Mouse (Mus musculus) stomach, adult 2 months (tissue): Measurements from ENCODE around the gene Gm45208. TPM values are rescaled to one million over a fixed set of nuclear protein-coding genes. Genes with fewer than 3 reads are reported as not detected.

Experiments used
- polyA plus RNA-seq: library from polyadenylated mRNA; depleted of rRNA; stranded (reverse); fragments of >200 nt; gene quantifications from 2 replicates; pipeline ENCODE4 v1.2.3, GENCODE M21; 2012; rRNA removed

Gm45208 gene
- 0.22 TPM in 1 of 2 replicates, not detected in the other for polyA plus RNA-seq

DNA sequence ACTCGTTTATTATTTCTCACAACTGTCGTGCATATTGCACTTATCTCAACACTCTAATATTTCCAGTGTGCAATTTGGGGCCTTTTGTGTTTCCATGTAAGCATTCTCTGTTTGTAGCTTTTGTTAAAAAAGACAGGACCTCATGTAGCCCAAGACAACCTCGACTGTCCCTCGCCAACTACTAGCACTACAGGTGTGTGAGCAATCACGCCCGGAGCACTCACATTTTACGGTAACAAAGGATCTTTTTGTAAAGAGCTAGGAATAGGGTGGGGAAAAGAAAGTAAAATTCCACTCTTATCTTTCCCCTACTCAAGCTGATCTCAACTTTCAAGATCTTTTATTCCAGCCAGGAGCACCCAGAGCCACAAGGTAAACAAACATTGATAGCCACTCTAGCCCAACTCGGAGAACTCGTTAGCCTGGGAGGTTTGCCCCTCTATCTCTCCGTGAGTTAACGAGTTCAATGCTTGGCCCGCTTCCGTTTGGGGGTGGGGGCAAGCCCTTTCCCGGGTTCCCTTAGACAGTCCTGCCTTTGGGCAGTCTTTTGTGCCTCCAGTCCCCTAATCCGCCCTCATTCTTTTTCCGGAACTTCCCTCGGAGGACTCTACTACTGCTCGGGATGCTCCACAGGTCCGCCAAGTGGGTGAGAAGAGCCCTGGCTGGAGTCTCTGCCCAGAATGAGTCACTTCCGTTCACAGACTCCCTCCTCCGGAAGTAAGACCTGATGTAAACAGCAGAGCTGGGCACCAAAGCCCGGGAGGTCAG, at the start of gene Gm45208:
Gene Gm45208, plus strand, starts transcription at position 732 of the 768 bp plus-strand sequence.

DNA sequence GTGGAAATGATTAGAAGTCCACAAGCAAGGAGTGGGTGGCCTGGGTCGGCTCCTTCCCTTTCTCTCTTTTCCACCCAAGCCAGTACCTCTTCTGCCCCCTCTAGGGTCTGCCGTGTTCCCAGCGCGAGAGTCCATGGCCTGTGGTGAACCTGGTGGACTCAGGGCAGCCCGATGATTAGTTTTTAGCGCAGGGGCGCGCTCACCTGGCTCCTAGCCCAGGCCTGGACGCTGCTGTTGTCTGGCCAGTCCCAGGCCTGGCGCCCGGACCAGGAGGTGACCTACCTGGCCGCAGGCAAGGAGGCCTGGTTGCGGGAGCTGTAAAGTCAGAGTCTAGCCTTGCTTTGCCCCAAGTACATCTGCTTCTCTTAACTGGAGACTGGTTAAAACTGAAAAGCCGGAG, 41.2 kb upstream of the Gm45208 start, which contains the start of gene Magix:
Gene Magix, minus strand, starts transcription at position 388 of the 400 bp plus-strand sequence.

DNA sequence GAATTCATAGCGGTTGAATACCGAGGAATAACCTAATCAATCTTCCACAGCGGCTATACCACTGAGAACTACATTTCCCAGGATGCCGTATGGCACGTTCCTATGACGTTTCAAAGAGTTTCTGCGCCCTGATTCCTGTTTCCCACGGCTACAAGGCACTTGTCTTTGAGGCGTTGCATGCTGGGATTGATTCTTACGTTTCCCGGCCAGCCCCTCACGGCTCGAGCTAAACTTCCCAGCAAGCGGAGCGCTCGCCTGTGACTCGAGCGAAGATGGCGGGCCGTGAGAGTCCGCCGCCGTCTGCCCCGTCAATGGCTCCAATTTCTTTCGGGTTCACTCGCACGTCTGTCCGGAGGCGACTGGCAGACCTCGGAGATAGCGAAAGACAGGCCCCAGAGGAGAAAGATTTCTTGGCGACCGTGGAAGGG, 25.1 kb upstream of the Gm45208 start, which contains the start of gene Gpkow:
Gene Gpkow, plus strand, starts transcription at position 178 of the 428 bp plus-strand sequence.

DNA sequence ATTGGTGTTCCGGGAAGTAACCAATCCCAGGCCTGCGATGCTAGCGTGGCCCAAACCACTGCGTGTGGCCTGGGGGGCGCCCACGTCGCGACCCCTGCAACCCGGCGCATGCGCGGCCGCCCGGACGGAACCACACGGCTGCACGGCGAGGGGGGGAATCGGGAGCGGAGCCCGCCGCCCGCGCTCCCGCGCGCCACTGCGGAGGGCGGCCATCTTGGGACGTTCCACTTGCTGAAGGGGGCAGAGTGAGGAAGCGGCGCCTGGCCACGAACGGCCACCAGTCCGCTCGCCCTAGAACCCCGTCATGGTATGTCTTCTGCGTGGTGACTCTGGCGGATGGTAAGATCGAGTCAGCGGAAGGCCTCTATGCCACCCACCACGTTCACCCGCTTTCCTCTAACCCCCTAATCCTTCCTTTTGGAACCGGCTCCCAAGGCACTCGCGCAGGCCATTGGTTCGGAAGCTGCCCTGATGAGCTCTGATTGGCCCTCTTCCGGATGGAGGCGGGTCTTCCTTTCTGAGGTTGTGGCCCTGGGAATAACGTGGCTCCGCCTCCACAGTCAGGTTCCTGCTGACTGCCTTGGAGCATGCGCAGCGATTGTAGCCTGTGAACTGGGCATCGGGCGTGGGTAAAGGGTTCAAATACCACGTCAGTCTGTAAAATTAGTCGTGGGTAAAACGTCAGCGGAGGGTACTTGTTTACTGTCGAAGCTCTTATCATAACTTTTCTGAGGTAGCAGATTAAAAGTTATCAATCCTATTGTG, 7.7 kb upstream of the Gm45208 start, which contains the start of gene Wdr45:
Gene Wdr45, plus strand, starts transcription at position 199 of the 765 bp plus-strand sequence.

DNA sequence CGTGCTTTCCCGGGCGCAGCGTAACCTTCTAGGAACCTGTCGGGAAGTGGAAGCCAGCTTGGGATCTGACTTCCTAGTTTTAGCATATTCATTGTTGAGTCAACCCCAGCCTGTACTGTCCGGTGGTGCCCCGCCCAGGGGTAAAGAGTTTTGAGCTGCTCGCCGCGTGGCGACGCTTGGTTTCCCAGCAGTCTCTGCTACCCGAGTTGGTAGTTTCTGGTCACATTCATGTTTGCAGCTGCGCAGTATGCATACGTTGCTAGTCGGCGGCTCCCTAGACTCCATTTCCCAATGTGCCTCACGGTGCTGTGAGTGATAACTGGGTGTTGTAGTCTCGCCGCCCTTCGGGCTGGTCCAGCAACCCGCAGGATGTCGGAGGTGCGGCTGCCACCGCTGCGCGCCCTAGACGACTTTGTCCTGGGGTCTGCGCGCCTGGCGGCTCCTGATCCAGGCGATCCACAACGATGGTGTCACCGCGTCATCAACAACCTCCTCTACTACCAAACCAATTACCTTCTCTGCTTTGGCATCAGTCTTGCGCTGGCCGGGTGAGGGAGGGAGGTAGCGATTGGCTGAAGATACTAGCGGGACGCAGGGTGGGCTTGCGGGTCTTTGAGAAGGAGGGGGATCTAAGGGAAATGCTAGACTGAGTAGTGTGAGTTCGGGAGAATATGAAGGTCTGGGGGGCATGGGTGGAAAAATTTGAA, 6.3 kb downstream of the Gm45208 start, which contains the start of gene Praf2:
Gene Praf2, plus strand, starts transcription at position 225 of the 707 bp plus-strand sequence.

DNA sequence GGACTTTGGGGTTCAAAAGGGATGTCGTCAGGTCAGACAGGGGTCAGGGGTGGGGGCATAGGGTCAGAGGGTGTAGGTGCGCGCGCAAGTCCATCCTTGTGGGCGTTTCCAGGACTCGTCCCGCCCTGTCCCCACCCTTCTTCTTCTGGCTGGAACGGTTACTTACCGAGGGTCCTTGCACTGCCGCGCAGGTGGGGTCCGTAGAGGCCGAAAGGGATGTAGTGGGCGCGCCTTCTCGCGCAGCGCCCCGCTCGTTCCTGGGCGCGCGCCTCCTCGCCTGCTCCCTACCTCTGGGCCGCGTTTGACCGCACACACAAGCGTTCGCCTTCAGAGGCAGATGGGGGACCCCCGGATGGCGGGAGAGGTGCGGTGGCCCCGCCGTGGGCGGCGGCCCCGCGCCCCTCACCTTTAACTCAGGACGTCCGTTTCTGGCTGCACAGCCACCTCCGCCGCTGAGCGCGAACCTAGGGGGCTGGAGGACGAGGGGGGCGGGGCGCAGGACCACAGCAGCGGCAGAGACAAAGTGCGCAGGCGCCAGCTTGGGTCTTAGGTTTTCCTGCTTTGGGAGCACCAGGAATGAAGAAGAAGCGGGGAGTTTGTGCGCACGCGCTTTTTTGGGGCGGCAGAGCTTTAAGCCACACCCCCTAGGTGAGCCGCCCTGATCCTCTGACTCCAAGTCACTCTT, 28.5 kb downstream of the Gm45208 start, which contains the start of gene Ccdc120:
Gene Ccdc120, minus strand, starts transcription at position 474 of the 685 bp plus-strand sequence.

DNA sequence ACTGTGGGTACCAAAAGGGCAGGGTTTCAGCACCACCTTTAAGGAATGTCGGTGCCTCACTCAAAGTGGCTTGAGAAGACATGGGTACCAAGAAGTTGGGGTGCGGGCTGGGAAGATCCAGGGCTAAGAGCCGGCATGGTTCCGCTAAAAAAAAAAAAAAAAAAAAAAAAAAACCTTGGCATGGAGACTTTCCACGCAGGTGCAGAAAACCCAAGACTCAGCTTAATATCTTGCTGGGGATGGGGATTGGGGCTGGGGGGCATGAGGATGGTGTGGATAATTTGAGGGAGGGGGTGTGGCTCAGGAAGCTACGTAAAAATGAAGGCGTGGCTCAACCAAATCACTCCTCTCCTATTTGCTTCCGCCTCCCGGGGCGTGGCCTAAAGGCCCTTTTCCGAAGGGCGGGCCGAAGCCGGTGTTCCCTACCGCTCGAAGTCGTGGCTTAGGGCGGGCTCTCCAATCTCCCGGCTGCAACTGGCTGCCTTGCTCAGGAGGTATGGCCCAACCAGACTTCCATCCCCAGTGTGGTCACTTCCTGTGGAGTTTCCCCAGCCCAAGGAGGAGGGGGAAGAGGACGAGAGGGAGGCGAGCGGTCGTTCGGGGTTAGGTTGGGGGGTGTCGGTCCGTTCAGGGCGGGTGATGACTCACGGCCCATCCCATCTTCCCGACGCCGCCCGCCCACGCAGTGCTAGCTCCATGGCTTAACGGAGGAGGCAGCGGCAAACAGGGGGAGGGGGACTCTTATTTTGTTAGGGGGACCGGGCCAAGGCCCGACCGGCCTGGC, 40.3 kb downstream of the Gm45208 start, which contains the start of gene Tfe3:
Gene Tfe3, plus strand, starts transcription at position 424 of the 784 bp plus-strand sequence.

Other genes with a start within 250 kb of the Gm45208 start
- 0.13 TPM in 2 replicates for gene Foxp3, start 148.6 kb upstream of the Gm45208 start, polyA plus RNA-seq
- 0.87 and 1.4 TPM in 2 replicates for gene Ppp1r3f, start 148.0 kb upstream of the Gm45208 start, polyA plus RNA-seq
- gene Ccdc22, start 116.7 kb upstream of the Gm45208 start, polyA plus RNA-seq: 9.9 and 11.3 TPM in 2 replicates
- gene Cacna1f, start 115.2 kb upstream of the Gm45208 start, polyA plus RNA-seq: 0.01 TPM in 1 of 2 replicates, not detected in the other
- gene Syp, start 83.8 kb upstream of the Gm45208 start, polyA plus RNA-seq: 3.9 and 4.8 TPM in 2 replicates
- 26.6 and 28.9 TPM in 2 replicates for gene Prickle3, start 65.0 kb upstream of the Gm45208 start, polyA plus RNA-seq
- gene Plp2, start 50.9 kb upstream of the Gm45208 start, polyA plus RNA-seq: 137 and 146 TPM in 2 replicates
- 6.1 and 6.6 TPM in 2 replicates for gene Magix, start 41.0 kb upstream of the Gm45208 start, polyA plus RNA-seq
- gene Gpkow, start 25.1 kb upstream of the Gm45208 start, polyA plus RNA-seq: 0.92 and 1.5 TPM in 2 replicates
- gene Wdr45, start 7.9 kb upstream of the Gm45208 start, polyA plus RNA-seq: 18.3 and 20.3 TPM in 2 replicates
- gene Praf2, start 6.2 kb downstream of the Gm45208 start, polyA plus RNA-seq: 30.1 and 36.8 TPM in 2 replicates
- gene Ccdc120, start 28.7 kb downstream of the Gm45208 start, polyA plus RNA-seq: 20.8 and 24.6 TPM in 2 replicates
- gene Tfe3, start 40.3 kb downstream of the Gm45208 start, polyA plus RNA-seq: 13.1 and 13.4 TPM in 2 replicates
- 6.6 and 7.6 TPM in 2 replicates for gene Gripap1, start 67.5 kb downstream of the Gm45208 start, polyA plus RNA-seq
- 0.38 and 0.56 TPM in 2 replicates for gene Kcnd1, start 100.0 kb downstream of the Gm45208 start, polyA plus RNA-seq
- 21.1 and 23.3 TPM in 2 replicates for gene Otud5, start 119.1 kb downstream of the Gm45208 start, polyA plus RNA-seq
- gene Pim2, start 156.0 kb downstream of the Gm45208 start, polyA plus RNA-seq: 7.4 and 8.8 TPM in 2 replicates
- 74.9 and 99.5 TPM in 2 replicates for gene Slc35a2, start 161.8 kb downstream of the Gm45208 start, polyA plus RNA-seq
- gene Pqbp1, start 177.0 kb downstream of the Gm45208 start, polyA plus RNA-seq: 27.2 and 28.7 TPM in 2 replicates
- 23.5 and 30.2 TPM in 2 replicates for gene Timm17b, start 177.1 kb downstream of the Gm45208 start, polyA plus RNA-seq
- gene Gm10491, start 185.6 kb downstream of the Gm45208 start, polyA plus RNA-seq: not detected in 2 replicates
- not detected in 2 replicates for gene Gm10490, start 187.3 kb downstream of the Gm45208 start, polyA plus RNA-seq
- gene Pcsk1n, start 197.6 kb downstream of the Gm45208 start, polyA plus RNA-seq: 15.1 and 39.9 TPM in 2 replicates
- not detected in 2 replicates for gene Eras, start 206.4 kb downstream of the Gm45208 start, polyA plus RNA-seq
- 7.3 and 10.8 TPM in 2 replicates for gene Hdac6, start 225.6 kb downstream of the Gm45208 start, polyA plus RNA-seq